ENCODE assay signal across 16 mouse cellular contexts in genomic region chrX:155365095-155365494, GRCm38 (mm10).
"Had no signal": no experiment of that assay in that cellular context is flagged by ENCODE, and none has a peak within 500 bp of the region (broad histone marks: within the 10 kb centered on the region; RNA-seq: fewer than 3 reads in every experiment).

No protein-coding gene starts in this region.

- ATAC-seq: hindbrain, postnatal 0 days; intestine, embryonic 16.5 days had no signal

- DNase-seq: gastrocnemius, adult 2 months; gastrocnemius, postnatal 10 days; gastrocnemius, postnatal 36 days; heart, adult 11 months; heart, adult 2 months; heart, postnatal 14 days; heart, postnatal 36 days; kidney, adult 11 months; kidney, adult 2 months; kidney, postnatal 10 days; kidney, postnatal 25 days; kidney, postnatal 4 days; liver; liver, embryonic 13.5 days had no signal
